Mouse (Mus musculus) cortical plate, adult 2 months (tissue): ENCODE measurements at regions not wholly inside any gene's neighbourhood (a gene's known extent, or its start where the extent isn't known, plus 50 kb on each side); places are given as distances from the start of the nearest gene placed in this dataset.

Experiments used
- CTCF ChIP-seq: fragments of 200-500 bp; IDR thresholded peaks from 2 replicates; pipeline ENCODE4 v1.5.1; 2011; ENCODE audit warnings: mild to moderate bottlenecking, control low read depth, low read length; ENCODE audit not compliant: insufficient read depth; ENCODE audit errors: extremely low read depth
- POLR2A ChIP-seq: fragments of 200-500 bp; IDR thresholded peaks from 2 replicates; pipeline ENCODE4 v1.6.1; 2011; ENCODE audit warnings: mild to moderate bottlenecking, low read length, control low read depth; ENCODE audit not compliant: insufficient read depth; ENCODE audit errors: extremely low read depth

- TF ChIP-seq CTCF (no peak), POLR2A (no peak)
These were observed 194.7 kb downstream of the Sp3 start for GRCm38 (mm10) chr2:72785365-72786043.
